Mouse (Mus musculus): ENCODE measurements around the gene Acvr1. TPM values are rescaled to one million over a fixed set of nuclear protein-coding genes. Genes with fewer than 3 reads are reported as not detected.

Acvr1 gene
- polyA plus RNA-seq, 1 experiment from 2014 or later = 10.5 TPM

DNA sequence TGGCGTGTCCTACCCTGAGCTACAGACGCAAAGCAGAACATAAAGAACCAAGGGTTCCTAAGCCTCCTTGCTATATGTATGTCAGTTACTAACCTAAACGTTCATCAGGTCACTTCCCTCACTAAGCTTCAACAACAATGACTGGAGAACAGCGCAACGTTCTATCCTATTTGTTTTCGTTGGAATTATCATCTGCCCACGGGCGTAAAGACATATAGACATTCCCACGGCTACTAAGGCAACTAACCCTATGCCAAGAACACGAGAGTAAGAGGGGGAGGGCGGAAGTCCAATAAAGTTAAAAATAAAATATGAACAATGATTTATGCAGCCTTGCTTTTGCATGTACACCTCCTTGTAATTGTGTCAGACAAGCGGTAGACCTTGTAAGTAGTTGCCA lies 43.9 kb downstream of the Acvr1 start:
- 69% methylated on average over 12 of the region's 12 CpGs for WGBS
- H3K36me3 ChIP-seq (ENCODE audit: control insufficient read depth, insufficient read depth, low read length) = no peaks in the 10 kb centered on the region
- no peak overlapping the region for H3K4me2 ChIP-seq (replicated peaks; ENCODE audit: low read depth, low read length)
- no peak overlapping the region for H3K27ac ChIP-seq (ENCODE audit: low read length)
- no peak overlapping the region for H3K9ac ChIP-seq (replicated peaks; ENCODE audit: low read depth, low read length)
- H3K9me3 ChIP-seq (ENCODE audit: control insufficient read depth, low read depth, low read length) = no peaks in the 10 kb centered on the region
- no peaks in the 10 kb centered on the region for H3K27me3 ChIP-seq (ENCODE audit: control insufficient read depth, insufficient read depth, low read length)
- no peak overlapping the region for H3K4me3 ChIP-seq (ENCODE audit: low read depth, low read length)
- H3K4me1 ChIP-seq (ENCODE audit: control insufficient read depth, insufficient read depth, low read length) = 0 out of 2 replicates have a peak, but pooled peaks cover 8% of the 10 kb centered on the region
- ATAC-seq (ENCODE audit: insufficient number of reproducible peaks, insufficient read depth, low FRiP score, low read depth) = no peak

DNA sequence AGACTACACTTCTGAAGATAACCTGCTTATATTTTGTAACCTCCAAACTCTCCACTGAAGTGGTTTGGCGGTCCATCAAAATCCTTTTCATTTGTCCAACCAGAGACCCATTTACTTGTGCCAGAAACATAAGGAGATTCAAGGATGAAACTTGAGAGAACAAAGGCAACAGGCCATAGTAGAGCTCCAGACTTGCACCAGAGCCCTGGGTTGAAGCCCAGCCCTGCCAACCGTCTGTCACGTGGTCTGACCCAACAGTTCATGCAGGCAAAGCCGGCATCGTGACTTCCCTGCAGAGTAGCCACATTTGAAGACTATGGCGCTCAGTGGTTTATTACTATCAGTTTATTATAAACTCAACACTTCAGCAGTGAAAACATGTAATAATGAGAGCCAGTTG lies 45.3 kb downstream of the Acvr1 start:
- Histone ChIP-seq H3K9ac (replicated peaks; ENCODE audit: low read depth, low read length) (no peak overlapping the region), H3K27ac (ENCODE audit: low read length) (no peak overlapping the region), H3K27me3 (ENCODE audit: control insufficient read depth, insufficient read depth, low read length) (no peaks in the 10 kb centered on the region), H3K36me3 (ENCODE audit: control insufficient read depth, insufficient read depth, low read length) (no peaks in the 10 kb centered on the region), H3K4me1 (ENCODE audit: control insufficient read depth, insufficient read depth, low read length) (peaks cover 14% of the 10 kb centered on the region; the same call in 1 of the 2 replicates), H3K9me3 (ENCODE audit: control insufficient read depth, low read depth, low read length) (no peaks in the 10 kb centered on the region), H3K4me3 (ENCODE audit: low read depth, low read length) (no peak overlapping the region), H3K4me2 (replicated peaks; ENCODE audit: low read depth, low read length) (no peak overlapping the region)
- ATAC-seq (ENCODE audit: insufficient number of reproducible peaks, insufficient read depth, low FRiP score, low read depth) = no peak
- 87% methylated on average over 6 of the region's 6 CpGs for WGBS

DNA sequence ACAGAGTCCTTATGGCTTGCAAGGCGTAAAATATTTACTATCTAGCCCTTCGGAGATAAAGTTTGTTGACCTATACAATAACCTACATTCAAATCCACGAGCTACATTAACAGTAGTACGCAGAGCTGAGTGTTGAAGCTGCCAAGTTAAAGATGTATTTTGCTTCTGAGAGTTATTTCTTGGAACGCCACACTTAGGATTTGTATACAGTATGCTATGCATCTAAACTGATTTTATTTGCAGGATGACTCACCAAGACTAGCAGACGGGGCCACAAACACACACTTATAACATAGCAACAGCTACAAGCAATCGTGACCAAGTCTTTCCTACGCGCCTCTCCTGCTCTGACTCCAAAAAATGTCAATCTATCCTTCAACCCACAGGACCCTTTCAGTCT lies 46.2 kb downstream of the Acvr1 start:
- WGBS = 62% methylated on average over 9 of the region's 9 CpGs
- H3K4me1 ChIP-seq (ENCODE audit: control insufficient read depth, insufficient read depth, low read length) = peaks cover 14% of the 10 kb centered on the region; the same call in 1 of the 2 replicates
- H3K4me2 ChIP-seq (replicated peaks; ENCODE audit: low read depth, low read length) = no peak overlapping the region
- no peaks in the 10 kb centered on the region for H3K9me3 ChIP-seq (ENCODE audit: control insufficient read depth, low read depth, low read length)
- H3K4me3 ChIP-seq (ENCODE audit: low read depth, low read length) = no peak overlapping the region
- no peaks in the 10 kb centered on the region for H3K36me3 ChIP-seq (ENCODE audit: control insufficient read depth, insufficient read depth, low read length)
- no peak overlapping the region for H3K9ac ChIP-seq (replicated peaks; ENCODE audit: low read depth, low read length)
- H3K27me3 ChIP-seq (ENCODE audit: control insufficient read depth, insufficient read depth, low read length) = no peaks in the 10 kb centered on the region
- H3K27ac ChIP-seq (ENCODE audit: low read length) = no peak overlapping the region
- ATAC-seq (ENCODE audit: insufficient number of reproducible peaks, insufficient read depth, low FRiP score, low read depth) = peak; percentile 24; the same call in 1 of the 2 replicates

DNA sequence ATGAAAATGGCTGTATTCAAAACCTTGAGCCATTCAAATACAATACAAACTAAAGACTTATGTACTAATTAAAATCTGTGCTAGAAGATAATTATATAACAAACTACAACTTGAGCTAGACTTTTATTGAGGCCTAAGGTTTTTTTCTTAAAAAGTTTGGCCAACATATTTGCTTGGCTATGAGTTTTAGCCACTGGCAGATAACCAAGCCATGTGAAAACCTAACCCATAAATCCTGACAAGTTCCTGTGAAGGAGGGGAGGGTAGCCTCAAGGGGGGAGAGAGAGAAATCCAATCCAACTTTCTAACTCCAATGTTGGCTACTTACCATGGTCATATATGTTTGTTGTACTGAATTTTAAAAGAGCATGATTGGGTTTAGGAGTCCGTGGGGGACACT lies 48.4 kb downstream of the Acvr1 start:
- WGBS = 82% methylated on average over 1 of the region's 1 CpGs
- Histone ChIP-seq H3K4me3 (ENCODE audit: low read depth, low read length) (no peak overlapping the region), H3K9ac (replicated peaks; ENCODE audit: low read depth, low read length) (no peak overlapping the region)

DNA sequence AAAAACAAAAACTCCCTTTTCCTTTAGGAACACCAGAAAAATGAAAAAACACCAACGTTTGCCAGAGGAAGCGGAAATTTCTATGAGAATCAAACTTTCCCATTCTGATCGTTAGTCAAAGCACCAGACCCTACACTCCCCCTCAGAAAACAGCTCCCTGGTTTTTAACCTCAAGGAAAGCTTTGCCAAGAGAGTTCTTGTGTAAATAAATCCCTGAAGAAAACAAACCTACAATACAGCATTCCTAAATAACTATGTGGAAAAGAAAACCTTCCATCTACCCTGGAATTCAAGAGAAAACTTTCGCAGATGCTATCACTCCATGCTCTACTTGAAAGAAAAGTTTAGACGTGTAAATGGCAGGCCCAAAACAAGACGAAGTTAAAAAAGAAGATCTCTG lies 50.0 kb downstream of the Acvr1 start:
- Histone ChIP-seq H3K9ac (replicated peaks; ENCODE audit: low read depth, low read length) (no peak overlapping the region), H3K27me3 (ENCODE audit: control insufficient read depth, insufficient read depth, low read length) (no peaks in the 10 kb centered on the region), H3K4me3 (ENCODE audit: low read depth, low read length) (no peak overlapping the region), H3K4me1 (ENCODE audit: control insufficient read depth, insufficient read depth, low read length) (peaks cover 9% of the 10 kb centered on the region), H3K4me2 (replicated peaks; ENCODE audit: low read depth, low read length) (no peak overlapping the region), H3K27ac (ENCODE audit: low read length) (peak overlapping the region; percentile 21; the same call in 1 of the 2 replicates), H3K36me3 (ENCODE audit: control insufficient read depth, insufficient read depth, low read length) (no peaks in the 10 kb centered on the region), H3K9me3 (ENCODE audit: control insufficient read depth, low read depth, low read length) (no peaks in the 10 kb centered on the region)
- 55% methylated on average over 6 of the region's 6 CpGs for WGBS
- ATAC-seq (ENCODE audit: insufficient number of reproducible peaks, insufficient read depth, low FRiP score, low read depth) = no peak

More for the DNA sequence above, 48.4 kb downstream of the Acvr1 start:
- Histone ChIP-seq H3K9me3 (ENCODE audit: control insufficient read depth, low read depth, low read length) (no peaks in the 10 kb centered on the region), H3K36me3 (ENCODE audit: control insufficient read depth, insufficient read depth, low read length) (no peaks in the 10 kb centered on the region), H3K4me1 (ENCODE audit: control insufficient read depth, insufficient read depth, low read length) (peaks cover 14% of the 10 kb centered on the region), H3K4me2 (replicated peaks; ENCODE audit: low read depth, low read length) (no peak overlapping the region), H3K27me3 (ENCODE audit: control insufficient read depth, insufficient read depth, low read length) (no peaks in the 10 kb centered on the region), H3K27ac (ENCODE audit: low read length) (no peak overlapping the region)
- no peak for ATAC-seq (ENCODE audit: insufficient number of reproducible peaks, insufficient read depth, low FRiP score, low read depth)

DNA sequence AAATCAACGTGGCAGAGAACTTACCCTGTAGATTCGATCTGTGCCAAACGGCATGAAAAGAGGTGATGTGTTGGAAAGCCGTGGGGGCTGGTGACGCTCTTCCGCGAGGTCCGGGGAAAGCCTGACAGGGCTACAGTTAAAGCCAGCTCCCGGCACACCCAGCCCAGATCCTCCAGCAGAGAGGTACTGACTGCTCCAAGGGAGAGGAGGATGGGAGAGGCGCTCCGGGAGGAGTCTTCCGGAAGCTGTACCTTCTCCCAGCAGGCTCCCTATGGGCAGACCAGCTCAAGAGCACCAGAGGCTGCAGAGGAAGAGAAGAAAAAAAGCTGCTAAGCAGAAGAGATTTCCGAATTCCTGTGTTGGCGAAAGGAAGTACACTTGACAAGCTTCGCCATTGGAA lies 51.0 kb downstream of the Acvr1 start:
- Histone ChIP-seq H3K9me3 (ENCODE audit: control insufficient read depth, low read depth, low read length) (no peaks in the 10 kb centered on the region), H3K36me3 (ENCODE audit: control insufficient read depth, insufficient read depth, low read length) (no peaks in the 10 kb centered on the region), H3K27ac (ENCODE audit: low read length) (no peak overlapping the region), H3K4me1 (ENCODE audit: control insufficient read depth, insufficient read depth, low read length) (peaks cover 9% of the 10 kb centered on the region), H3K9ac (replicated peaks; ENCODE audit: low read depth, low read length) (no peak overlapping the region), H3K4me2 (replicated peaks; ENCODE audit: low read depth, low read length) (no peak overlapping the region), H3K4me3 (ENCODE audit: low read depth, low read length) (no peak overlapping the region), H3K27me3 (ENCODE audit: control insufficient read depth, insufficient read depth, low read length) (no peaks in the 10 kb centered on the region)
- no peak for ATAC-seq (ENCODE audit: insufficient number of reproducible peaks, insufficient read depth, low FRiP score, low read depth)
- whole genome bisulfite sequencing = 39% methylated on average over 15 of the region's 15 CpGs

DNA sequence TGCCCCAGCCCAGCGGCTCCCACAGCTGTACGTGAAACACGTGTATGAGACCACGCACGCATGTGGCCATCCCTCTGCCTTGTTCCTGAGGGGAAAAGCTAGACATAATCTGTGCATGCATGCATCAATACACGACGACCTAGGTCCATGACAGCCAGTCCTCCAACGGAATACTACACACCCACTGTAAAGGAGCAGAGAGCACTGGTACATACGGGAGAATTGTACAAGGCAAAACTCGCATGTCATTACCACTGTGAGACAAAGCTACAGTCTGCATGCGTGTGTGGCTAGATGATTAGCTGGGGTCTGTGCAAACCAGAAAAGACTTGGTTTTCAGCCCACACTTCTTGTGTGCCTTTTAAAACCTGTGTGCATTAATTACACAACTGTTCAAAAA lies 52.5 kb downstream of the Acvr1 start:
- Histone ChIP-seq H3K4me1 (ENCODE audit: control insufficient read depth, insufficient read depth, low read length) (peaks cover 9% of the 10 kb centered on the region), H3K4me2 (replicated peaks; ENCODE audit: low read depth, low read length) (no peak overlapping the region), H3K27ac (ENCODE audit: low read length) (no peak overlapping the region), H3K27me3 (ENCODE audit: control insufficient read depth, insufficient read depth, low read length) (no peaks in the 10 kb centered on the region), H3K9me3 (ENCODE audit: control insufficient read depth, low read depth, low read length) (no peaks in the 10 kb centered on the region), H3K4me3 (ENCODE audit: low read depth, low read length) (no peak overlapping the region), H3K9ac (replicated peaks; ENCODE audit: low read depth, low read length) (no peak overlapping the region), H3K36me3 (ENCODE audit: control insufficient read depth, insufficient read depth, low read length) (no peaks in the 10 kb centered on the region)
- 93% methylated on average over 11 of the region's 11 CpGs for WGBS
- ATAC-seq (ENCODE audit: insufficient number of reproducible peaks, insufficient read depth, low FRiP score, low read depth) = no peak

DNA sequence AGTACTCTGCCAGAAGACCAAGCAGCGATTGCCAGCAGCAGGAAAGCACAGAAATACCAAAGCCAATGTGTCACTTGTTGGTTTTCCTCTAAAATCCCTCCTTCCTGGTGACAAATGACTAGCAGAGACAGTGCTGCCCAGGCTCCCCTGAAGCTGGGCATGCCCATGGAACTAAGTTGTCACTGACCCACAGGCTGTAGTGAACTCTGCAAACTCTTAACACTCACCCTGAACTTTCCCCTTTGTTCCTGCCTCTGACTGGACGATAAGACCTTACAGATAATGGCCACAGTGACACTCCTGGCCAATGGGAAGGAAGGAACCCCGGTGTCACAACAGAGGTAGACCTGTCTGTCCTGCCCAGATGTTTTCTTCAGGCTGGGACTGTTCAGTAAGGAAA lies 53.7 kb downstream of the Acvr1 start:
- no peak for ATAC-seq (ENCODE audit: insufficient number of reproducible peaks, insufficient read depth, low FRiP score, low read depth)
- 68% methylated on average over 3 of the region's 3 CpGs for WGBS

DNA sequence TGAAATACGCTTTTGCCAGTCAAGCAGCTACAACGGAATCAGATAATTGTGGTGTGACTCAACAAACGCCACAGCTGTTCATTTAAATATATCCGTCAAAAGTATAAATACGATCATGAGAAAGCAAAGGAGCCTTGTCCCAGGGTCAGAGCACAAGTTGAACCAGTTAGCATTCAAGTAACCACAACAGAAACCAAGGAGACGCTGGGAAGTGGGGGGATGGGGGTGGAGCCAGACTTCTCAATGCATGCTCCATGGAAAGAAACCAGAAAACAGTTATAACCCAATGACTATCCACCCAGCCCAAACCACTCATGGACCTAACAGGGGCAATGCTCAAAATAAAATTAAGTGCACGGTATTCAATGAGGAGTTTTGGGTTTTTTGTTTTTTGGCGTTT lies 56.8 kb downstream of the Acvr1 start:
- Histone ChIP-seq H3K4me2 (replicated peaks; ENCODE audit: low read depth, low read length) (no peak overlapping the region), H3K9me3 (ENCODE audit: control insufficient read depth, low read depth, low read length) (no peaks in the 10 kb centered on the region), H3K9ac (replicated peaks; ENCODE audit: low read depth, low read length) (no peak overlapping the region), H3K36me3 (ENCODE audit: control insufficient read depth, insufficient read depth, low read length) (no peaks in the 10 kb centered on the region), H3K4me3 (ENCODE audit: low read depth, low read length) (no peak overlapping the region), H3K27me3 (ENCODE audit: control insufficient read depth, insufficient read depth, low read length) (no peaks in the 10 kb centered on the region), H3K4me1 (ENCODE audit: control insufficient read depth, insufficient read depth, low read length) (peaks cover 3% of the 10 kb centered on the region; the same call in 1 of the 2 replicates), H3K27ac (ENCODE audit: low read length) (no peak overlapping the region)
- 61% methylated on average over 8 of the region's 8 CpGs for WGBS
- no peak for ATAC-seq (ENCODE audit: insufficient number of reproducible peaks, insufficient read depth, low FRiP score, low read depth)

More for the DNA sequence above, 53.7 kb downstream of the Acvr1 start:
- Histone ChIP-seq H3K4me2 (replicated peaks; ENCODE audit: low read depth, low read length) (no peak overlapping the region), H3K4me1 (ENCODE audit: control insufficient read depth, insufficient read depth, low read length) (peaks cover 9% of the 10 kb centered on the region), H3K9me3 (ENCODE audit: control insufficient read depth, low read depth, low read length) (no peaks in the 10 kb centered on the region), H3K9ac (replicated peaks; ENCODE audit: low read depth, low read length) (no peak overlapping the region), H3K27me3 (ENCODE audit: control insufficient read depth, insufficient read depth, low read length) (no peaks in the 10 kb centered on the region), H3K4me3 (ENCODE audit: low read depth, low read length) (no peak overlapping the region), H3K27ac (ENCODE audit: low read length) (no peak overlapping the region), H3K36me3 (ENCODE audit: control insufficient read depth, insufficient read depth, low read length) (no peaks in the 10 kb centered on the region)
